Mouse (Mus musculus) hindlimb bud, embryonic 11.5 days (tissue): ENCODE data around the gene Senp2.

ENCODE experiments used
- DNase-seq: peaks from one replicate; pipeline ENCODE4 v3.0.0-alpha.2; 2012; ENCODE audit warnings: low read depth, low spot score; ENCODE audit errors: extremely low spot score

Senp2 gene

GRCm38 (mm10) chr16:22015569-22015968 lies 6.3 kb downstream of the Senp2 start:
- DNase-seq = no peak

GRCm38 (mm10) chr16:22022122-22022521 lies 12.8 kb downstream of the Senp2 start:
- DNase-seq = no peak

- DNase-seq = no peak
Measured at GRCm38 (mm10) chr16:22027474-22027873, 18.2 kb downstream of the Senp2 start.

- DNase-seq = no peak
Measured at GRCm38 (mm10) chr16:22038554-22038953, 29.3 kb downstream of the Senp2 start.

GRCm38 (mm10) chr16:22039978-22040377 lies 30.7 kb downstream of the Senp2 start:
- DNase-seq = no peak

- no peak for DNase-seq
Measured at GRCm38 (mm10) chr16:22043830-22044229, 34.5 kb downstream of the Senp2 start.

GRCm38 (mm10) chr16:22045930-22046329 lies 36.6 kb downstream of the Senp2 start:
- DNase-seq = no peak

GRCm38 (mm10) chr16:22046739-22047366 lies 37.6 kb downstream of the Senp2 start:
- DNase-seq = no peak

GRCm38 (mm10) chr16:22053411-22053810 lies 44.1 kb downstream of the Senp2 start:
- no peak for DNase-seq

- no peak for DNase-seq
Measured at GRCm38 (mm10) chr16:22057498-22057897, 48.2 kb downstream of the Senp2 start.

GRCm38 (mm10) chr16:22058871-22059270 lies 49.6 kb downstream of the Senp2 start:
- no peak for DNase-seq

- no peak for DNase-seq
Measured at GRCm38 (mm10) chr16:22060416-22060815, 51.1 kb downstream of the Senp2 start.

- no peak for DNase-seq
Measured at GRCm38 (mm10) chr16:22061555-22062160, 52.4 kb downstream of the Senp2 start.

GRCm38 (mm10) chr16:22062284-22062683 lies 53.0 kb downstream of the Senp2 start:
- no peak for DNase-seq

- no peak for DNase-seq
Measured at GRCm38 (mm10) chr16:22065536-22065935, 56.3 kb downstream of the Senp2 start.

- DNase-seq = no peak
Measured at GRCm38 (mm10) chr16:22067406-22067805, 58.1 kb downstream of the Senp2 start.

GRCm38 (mm10) chr16:22071361-22071760 lies 62.1 kb downstream of the Senp2 start:
- no peak for DNase-seq

GRCm38 (mm10) chr16:22075067-22075466 lies 65.8 kb downstream of the Senp2 start:
- DNase-seq = no peak

GRCm38 (mm10) chr16:22075829-22076619 lies 66.7 kb downstream of the Senp2 start:
- DNase-seq = no peak

- DNase-seq = no peak
Measured at GRCm38 (mm10) chr16:22076620-22076941, 67.3 kb downstream of the Senp2 start.

- DNase-seq = no peak
Measured at GRCm38 (mm10) chr16:22080125-22080710, 70.9 kb downstream of the Senp2 start.

- DNase-seq = no peak
Measured at GRCm38 (mm10) chr16:22085411-22085810, 76.1 kb downstream of the Senp2 start.
